Mouse (Mus musculus) neural tube, embryonic 11.5 days (tissue): ENCODE data around the gene Mdm2. TPM values are rescaled to one million over a fixed set of nuclear protein-coding genes. Genes with fewer than 3 reads are reported as not detected.

ENCODE experiments used
- ATAC-seq: fragments of 200-750 bp; cut with Nextera tagmentation; 2 replicates; pipeline ENCODE4 v1.8.0; 2017; ENCODE audit warnings: moderate number of reproducible peaks, mild to moderate bottlenecking, moderate TSS enrichment, moderate library complexity; ENCODE audit not compliant: insufficient read depth, low FRiP score, low TSS enrichment
- DNase-seq: peaks from one replicate; pipeline ENCODE4 v3.0.0-alpha.2; 2015; ENCODE audit warnings: low spot score
- H3K27ac ChIP-seq: fragments of 300-500 bp; sonication (generic); 2 replicates; pipeline ENCODE4 v1.5.1; 2014; ENCODE audit warnings: low read depth, mild to moderate bottlenecking, low read length
- H3K27me3 ChIP-seq: fragments of 300-500 bp; sonication (generic); 2 replicates; pipeline ENCODE4 v1.6.1; 2014; ENCODE audit warnings: mild to moderate bottlenecking, low read length, mixed read lengths; ENCODE audit not compliant: control insufficient read depth, insufficient read depth
- H3K36me3 ChIP-seq: fragments of 300-500 bp; sonication (generic); 2 replicates; pipeline ENCODE4 v1.6.1; 2014; ENCODE audit warnings: mild to moderate bottlenecking, low read length, moderate library complexity, mixed read lengths; ENCODE audit not compliant: control insufficient read depth, insufficient read depth
- H3K4me1 ChIP-seq: fragments of 300-500 bp; sonication (generic); 2 replicates; pipeline ENCODE4 v1.6.1; 2014; ENCODE audit warnings: low read length, mixed read lengths; ENCODE audit not compliant: control insufficient read depth, insufficient read depth
- H3K4me2 ChIP-seq: fragments of 300-500 bp; sonication (generic); 2 replicates; pipeline ENCODE4 v1.6.1; 2014; ENCODE audit warnings: low read depth, mild to moderate bottlenecking, moderate library complexity
- H3K4me3 ChIP-seq: fragments of 300-500 bp; sonication (generic); 2 replicates; pipeline ENCODE4 v1.5.1; 2014; ENCODE audit warnings: low read depth, low read length
- H3K9ac ChIP-seq: fragments of 300-500 bp; sonication (generic); 2 replicates; pipeline ENCODE4 v1.6.1; 2014; ENCODE audit warnings: mild to moderate bottlenecking, low read length
- H3K9me3 ChIP-seq: fragments of 300-500 bp; sonication (generic); 2 replicates; pipeline ENCODE4 v1.6.1; 2016; ENCODE audit warnings: low read length; ENCODE audit not compliant: control insufficient read depth
- WGBS: fragments of 180-500 bp; shearing (Covaris S2); extraction: QIAGEN DNeasy Blood & Tissue Kit; methylation state at CpG from one replicate; pipeline ENCODE4 v1.1.7; 2014; 5-methylcytosine and 5-hydroxymethylcytosine counted together
- polyA plus RNA-seq: library from polyadenylated mRNA; unstranded; fragments of >200 nt; fragmentation: Nextera tagmentation; extraction: Ambion mirVana; gene quantifications from 2 replicates; pipeline ENCODE4 v1.2.1, GENCODE M21; 2014

Gene Mdm2
- polyA plus RNA-seq, 1 experiment from 2014 or later: 63.2 TPM

GRCm38 (mm10) chr10:117755086-117755798, 44.7 kb upstream of the Mdm2 start:
- Histone ChIP-seq H3K4me3 (no peak overlapping the region), H3K27ac (no peak overlapping the region), H3K4me2 (no peak overlapping the region), H3K27me3 (no peaks in the 10 kb centered on the region), H3K9ac (no peak overlapping the region), H3K4me1 (no peaks in the 10 kb centered on the region), H3K9me3 (no peaks in the 10 kb centered on the region), H3K36me3 (peaks cover 24% of the 10 kb centered on the region)
- ATAC-seq (no peak), DNase-seq (no peak)
- 91% methylated on average over 13 of the region's 13 CpGs for WGBS

- DNase-seq (no peak), ATAC-seq (no peak)
- Histone ChIP-seq H3K4me2 (no peak overlapping the region), H3K27ac (no peak overlapping the region), H3K27me3 (no peaks in the 10 kb centered on the region), H3K9ac (no peak overlapping the region), H3K36me3 (peaks cover 23% of the 10 kb centered on the region), H3K4me1 (no peaks in the 10 kb centered on the region), H3K4me3 (no peak overlapping the region), H3K9me3 (no peaks in the 10 kb centered on the region)
- 94% methylated on average over 7 of the region's 7 CpGs for WGBS
Measured at GRCm38 (mm10) chr10:117754609-117754940, 44.0 kb upstream of the Mdm2 start.

- no peaks in the 10 kb centered on the region for H3K27me3 ChIP-seq
- H3K4me2 ChIP-seq: no peak overlapping the region
- no peak for ATAC-seq
- peaks cover 23% of the 10 kb centered on the region for H3K36me3 ChIP-seq
- no peak for DNase-seq
- WGBS: 91% methylated on average over 8 of the region's 8 CpGs
- no peaks in the 10 kb centered on the region for H3K9me3 ChIP-seq
- no peak overlapping the region for H3K4me3 ChIP-seq
- H3K27ac ChIP-seq: no peak overlapping the region
- H3K4me1 ChIP-seq: no peaks in the 10 kb centered on the region
- H3K9ac ChIP-seq: no peak overlapping the region
Measured at GRCm38 (mm10) chr10:117753711-117754608, 43.4 kb upstream of the Mdm2 start.

GRCm38 (mm10) chr10:117752851-117753647, 42.5 kb upstream of the Mdm2 start:
- ATAC-seq (no peak), DNase-seq (no peak)

GRCm38 (mm10) chr10:117752304-117752821, 41.8 kb upstream of the Mdm2 start:
- no peak overlapping the region for H3K4me2 ChIP-seq
- peaks cover 16% of the 10 kb centered on the region for H3K36me3 ChIP-seq
- no peaks in the 10 kb centered on the region for H3K4me1 ChIP-seq
- WGBS: 96% methylated on average over 7 of the region's 7 CpGs
- DNase-seq: no peak
- no peak for ATAC-seq
- no peaks in the 10 kb centered on the region for H3K9me3 ChIP-seq
- H3K4me3 ChIP-seq: no peak overlapping the region
- no peak overlapping the region for H3K27ac ChIP-seq
- H3K27me3 ChIP-seq: no peaks in the 10 kb centered on the region
- no peak overlapping the region for H3K9ac ChIP-seq

More at GRCm38 (mm10) chr10:117752851-117753647, 42.5 kb upstream of the Mdm2 start:
- no peak overlapping the region for H3K9ac ChIP-seq
- no peak overlapping the region for H3K4me2 ChIP-seq
- 94% methylated on average over 5 of the region's 5 CpGs for WGBS
- H3K36me3 ChIP-seq: peaks cover 21% of the 10 kb centered on the region
- no peaks in the 10 kb centered on the region for H3K27me3 ChIP-seq
- H3K4me1 ChIP-seq: no peaks in the 10 kb centered on the region
- H3K4me3 ChIP-seq: no peak overlapping the region
- no peak overlapping the region for H3K27ac ChIP-seq
- H3K9me3 ChIP-seq: no peaks in the 10 kb centered on the region

- Histone ChIP-seq H3K27me3 (no peaks in the 10 kb centered on the region), H3K4me3 (no peak overlapping the region), H3K9me3 (no peaks in the 10 kb centered on the region), H3K4me1 (no peaks in the 10 kb centered on the region), H3K4me2 (no peak overlapping the region), H3K36me3 (peaks cover 14% of the 10 kb centered on the region), H3K9ac (no peak overlapping the region), H3K27ac (no peak overlapping the region)
- WGBS: 96% methylated on average over 6 of the region's 6 CpGs
- no peak for ATAC-seq
- no peak for DNase-seq
Measured at GRCm38 (mm10) chr10:117751744-117752143, 41.2 kb upstream of the Mdm2 start.

GRCm38 (mm10) chr10:117751282-117751610, 40.7 kb upstream of the Mdm2 start:
- 98% methylated on average over 14 of the region's 14 CpGs for WGBS
- no peak for DNase-seq
- Histone ChIP-seq H3K4me3 (no peak overlapping the region), H3K9ac (no peak overlapping the region), H3K9me3 (no peaks in the 10 kb centered on the region), H3K4me1 (no peaks in the 10 kb centered on the region), H3K27me3 (no peaks in the 10 kb centered on the region), H3K36me3 (peaks cover 14% of the 10 kb centered on the region), H3K4me2 (no peak overlapping the region), H3K27ac (no peak overlapping the region)
- ATAC-seq: no peak

- Histone ChIP-seq H3K4me3 (no peak overlapping the region), H3K27ac (no peak overlapping the region), H3K27me3 (no peaks in the 10 kb centered on the region), H3K9me3 (no peaks in the 10 kb centered on the region), H3K4me1 (no peaks in the 10 kb centered on the region), H3K4me2 (no peak overlapping the region), H3K9ac (no peak overlapping the region), H3K36me3 (peaks cover 12% of the 10 kb centered on the region)
- no peak for DNase-seq
- no peak for ATAC-seq
- 98% methylated on average over 5 of the region's 5 CpGs for WGBS
Measured at GRCm38 (mm10) chr10:117750529-117751281, 40.1 kb upstream of the Mdm2 start.
